10 mouse cellular contexts compared by ENCODE assay signal in the genomic region with DNA sequence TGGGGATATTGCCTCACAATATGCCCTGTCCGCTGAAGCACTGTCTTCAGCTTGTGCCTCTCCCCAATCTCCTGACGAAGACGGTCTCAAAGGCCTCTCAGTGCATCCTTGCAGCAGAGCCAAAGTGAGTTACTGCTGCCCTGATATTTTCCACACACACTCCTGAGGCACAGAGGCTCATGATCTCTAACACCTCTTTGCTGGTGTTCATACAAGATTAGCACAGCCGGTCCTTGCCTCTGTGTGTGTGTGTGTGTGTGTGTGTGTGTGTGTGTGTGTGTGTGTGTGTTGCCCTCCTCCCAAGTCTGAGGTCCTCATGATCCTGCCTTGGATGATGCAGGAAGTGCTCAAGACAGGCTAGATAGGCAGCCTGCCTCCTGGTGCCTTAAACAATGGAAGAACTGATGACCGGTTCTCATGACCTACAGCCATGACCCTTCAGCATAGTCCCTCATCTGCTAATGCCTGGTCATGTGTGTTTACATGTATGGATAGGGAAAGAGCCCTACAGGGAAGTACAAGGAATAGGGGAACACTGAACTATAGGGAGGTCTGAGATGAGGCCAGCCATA.
DNase-seq lines count a peak whose midpoint lies in the region; ATAC-seq and TF ChIP-seq lines count a peak whose summit lies in the region.
"Had no signal": no experiment of that assay in that cellular context is flagged by ENCODE, and none has a peak within 500 bp of the region (broad histone marks: within the 10 kb centered on the region; RNA-seq: fewer than 3 reads in every experiment).

No protein-coding gene starts in this region.

- H3K4me3 ChIP-seq in heart, adult 2 months = no peak overlapping the region
- H3K4me3 ChIP-seq in liver, embryonic 15.5 days (replicated peaks) = no peak overlapping the region
- H3K4me3 ChIP-seq in liver, embryonic 12.5 days = no peak overlapping the region
- no peak overlapping the region for H3K4me3 ChIP-seq in embryonic facial prominence, embryonic 12.5 days
- no peak overlapping the region for H3K4me3 ChIP-seq in liver, postnatal 0 days (ENCODE audit: low read depth, low read length)

- no peak for TF ChIP-seq POLR2A in heart, adult 2 months (IDR thresholded peaks at IDR 0.05; ENCODE audit: insufficient read depth, low read depth, low read length)

- no peak for TF ChIP-seq CTCF in heart, adult 2 months (IDR thresholded peaks at IDR 0.05)
- no peak for TF ChIP-seq CTCF in liver, postnatal 0 days (IDR thresholded peaks at IDR 0.05; ENCODE audit: low read depth)

- H3K27me3 ChIP-seq in heart, adult 2 months (ENCODE audit: control insufficient read depth, insufficient read depth, low read length) = no peaks in the 10 kb centered on the region
- H3K27me3 ChIP-seq in liver, embryonic 15.5 days = no peaks in the 10 kb centered on the region
- H3K27me3 ChIP-seq in liver, embryonic 12.5 days (replicated peaks) = no peaks in the 10 kb centered on the region; the same call in 1 of the 2 replicates
- no peaks in the 10 kb centered on the region for H3K27me3 ChIP-seq in embryonic facial prominence, embryonic 12.5 days
- H3K27me3 ChIP-seq in liver, postnatal 0 days (ENCODE audit: insufficient read depth, low read length) = no peaks in the 10 kb centered on the region

- TF ChIP-seq EP300 in heart, adult 2 months (IDR thresholded peaks at IDR 0.05; ENCODE audit: insufficient read depth, low read depth, low read length) = no peak
- no peak for TF ChIP-seq EP300 in liver, postnatal 0 days (IDR thresholded peaks at IDR 0.05; ENCODE audit: low read depth)

- DNase-seq in heart, adult 2 months = no peak
- DNase-seq in heart, adult 9 months (ENCODE audit: low spot score in 2 of 2) = no peak
- no peak for DNase-seq in liver, postnatal 0 days
- no peak for DNase-seq in adrenal gland, postnatal 4 days (ENCODE audit: low spot score in 2 of 2)
- DNase-seq: lung, adult 2 months had no signal

- 31% methylated on average over 5 of the region's 5 CpGs for WGBS in heart, adult 2 months
- 54% methylated on average over 5 of the region's 5 CpGs for WGBS in liver, embryonic 15.5 days (ENCODE audit: insufficient replicate concordance)
- 54% methylated on average over 5 of the region's 5 CpGs for WGBS in liver, embryonic 12.5 days (ENCODE audit: insufficient replicate concordance)
- WGBS in embryonic facial prominence, embryonic 12.5 days = 83% methylated on average over 5 of the region's 5 CpGs
- WGBS in liver, postnatal 0 days (ENCODE audit: insufficient replicate concordance) = 58% methylated on average over 5 of the region's 5 CpGs

- peak overlapping the region; percentile 83 for H3K27ac ChIP-seq in heart, adult 2 months
- 0 out of 2 replicates have a peak overlapping the region, but pooled peaks have one; percentile 35 for H3K27ac ChIP-seq in liver, embryonic 15.5 days (replicated peaks)
- no peak overlapping the region; the same call in 1 of the 2 replicates for H3K27ac ChIP-seq in liver, embryonic 12.5 days
- H3K27ac ChIP-seq in embryonic facial prominence, embryonic 12.5 days = peak overlapping the region; percentile 61; the same call in 1 of the 2 replicates
- peak overlapping the region; percentile 79 for H3K27ac ChIP-seq in liver, postnatal 0 days (ENCODE audit: low read depth)

- intact Hi-C loops in heart, adult 2 months (cut with DNase I) = loop anchor here (1.0 kb wide), 1 partner anchor 14 kb away; no protein-coding TSS in a partner anchor

- H3K4me2 ChIP-seq in liver, embryonic 15.5 days = no peak overlapping the region
- no peak overlapping the region for H3K4me2 ChIP-seq in liver, embryonic 12.5 days
- no peak overlapping the region for H3K4me2 ChIP-seq in embryonic facial prominence, embryonic 12.5 days (replicated peaks)
- no peak overlapping the region for H3K4me2 ChIP-seq in liver, postnatal 0 days (ENCODE audit: low read depth, low read length)

- H3K79me2 ChIP-seq in heart, adult 2 months (replicated peaks; ENCODE audit: control insufficient read depth, insufficient read depth, low read length) = no peaks in the 10 kb centered on the region

- H3K9me3 ChIP-seq in liver, embryonic 15.5 days (replicated peaks) = no peaks in the 10 kb centered on the region
- H3K9me3 ChIP-seq in liver, embryonic 12.5 days (replicated peaks) = no peaks in the 10 kb centered on the region
- no peaks in the 10 kb centered on the region for H3K9me3 ChIP-seq in embryonic facial prominence, embryonic 12.5 days
- no peaks in the 10 kb centered on the region for H3K9me3 ChIP-seq in liver, postnatal 0 days (ENCODE audit: low read length)

- H3K36me3 ChIP-seq in heart, adult 2 months (ENCODE audit: control insufficient read depth, insufficient read depth, low read length) = peaks cover 18% of the 10 kb centered on the region
- H3K36me3 ChIP-seq in liver, embryonic 15.5 days (replicated peaks) = no peaks in the 10 kb centered on the region
- H3K36me3 ChIP-seq in liver, embryonic 12.5 days = no peaks in the 10 kb centered on the region
- 0 out of 2 replicates have a peak, but pooled peaks cover 3% of the 10 kb centered on the region for H3K36me3 ChIP-seq in embryonic facial prominence, embryonic 12.5 days
- no peaks in the 10 kb centered on the region for H3K36me3 ChIP-seq in liver, postnatal 0 days (replicated peaks; ENCODE audit: insufficient read depth, low read length)

- no peak for ATAC-seq in liver, embryonic 15.5 days (ENCODE audit: insufficient read depth)
- ATAC-seq in liver, embryonic 12.5 days = no peak; the same call in 1 of the 2 replicates
- no peak for ATAC-seq in embryonic facial prominence, embryonic 12.5 days (ENCODE audit: insufficient number of reproducible peaks, insufficient read depth, low FRiP score, low TSS enrichment)
- peak; percentile 28 for ATAC-seq in liver, postnatal 0 days
- ATAC-seq in cerebellum, adult (ENCODE audit: insufficient number of reproducible peaks, low FRiP score, low TSS enrichment) = no peak
- ATAC-seq: inflammation-experienced regulatory T-cells, adult 6 months had no signal

- peaks cover 34% of the 10 kb centered on the region for H3K4me1 ChIP-seq in heart, adult 2 months (ENCODE audit: control insufficient read depth, insufficient read depth, low read length)
- peaks cover 18% of the 10 kb centered on the region for H3K4me1 ChIP-seq in liver, embryonic 15.5 days (replicated peaks)
- peaks cover 8% of the 10 kb centered on the region for H3K4me1 ChIP-seq in liver, embryonic 12.5 days
- H3K4me1 ChIP-seq in embryonic facial prominence, embryonic 12.5 days = peaks cover 6% of the 10 kb centered on the region
- H3K4me1 ChIP-seq in liver, postnatal 0 days (ENCODE audit: insufficient read depth) = peaks cover 20% of the 10 kb centered on the region

- H3K9ac ChIP-seq in heart, adult 2 months (ENCODE audit: low read depth, low read length) = no peak overlapping the region
- no peak overlapping the region for H3K9ac ChIP-seq in liver, embryonic 15.5 days
- no peak overlapping the region for H3K9ac ChIP-seq in liver, embryonic 12.5 days
- H3K9ac ChIP-seq in embryonic facial prominence, embryonic 12.5 days = no peak overlapping the region
- H3K9ac ChIP-seq in liver, postnatal 0 days (replicated peaks) = no peak overlapping the region
